Mouse (Mus musculus) heart, adult 2 months (tissue): Measurements from ENCODE around the gene Zfp37.

ENCODE experiments used
- CTCF ChIP-seq: fragments of 200-600 bp; IDR thresholded peaks from 2 replicates; pipeline ENCODE4 v1.8.1; 2022; ENCODE audit warnings: antibody characterized with exemption, mild to moderate bottlenecking, moderate library complexity
- EP300 ChIP-seq: fragments of 200-500 bp; IDR thresholded peaks from 2 replicates; pipeline ENCODE4 v1.6.1; 2011; ENCODE audit warnings: low read depth, low read length, control low read depth; ENCODE audit not compliant: insufficient read depth

GRCm38 (mm10) chr4:62177282-62177681 lies 53.6 kb downstream of the Zfp37 start:
- peak; percentile 73 for TF ChIP-seq CTCF
- no peak for TF ChIP-seq EP300
